Mouse (Mus musculus): ENCODE data around the gene Cntnap1.

DNA sequence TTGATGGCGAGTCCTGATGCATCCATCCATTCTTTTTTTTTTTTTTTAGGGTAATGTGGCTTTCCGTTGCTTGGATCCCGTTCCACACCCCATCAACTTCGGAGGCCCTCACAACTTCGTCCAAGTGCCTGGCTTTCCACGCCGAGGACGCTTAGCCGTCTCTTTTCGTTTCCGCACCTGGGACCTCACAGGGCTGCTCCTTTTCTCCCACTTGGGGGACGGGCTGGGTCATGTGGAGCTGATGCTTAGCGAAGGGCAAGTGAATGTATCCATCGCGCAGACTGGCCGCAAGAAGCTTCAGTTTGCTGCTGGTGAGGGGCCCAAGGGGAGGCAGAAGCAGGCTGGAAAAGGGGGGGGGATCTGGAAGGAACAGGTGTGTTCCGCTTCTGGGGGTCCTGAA lies 9.9 kb downstream of the Cntnap1 start:
- TF ChIP-seq CTCF (IDR thresholded peaks at IDR 0.05; ENCODE audit: control insufficient read depth, insufficient read depth, insufficient replicate concordance, low read depth, low read length) = no peak
- TF ChIP-seq POLR2A (IDR thresholded peaks at IDR 0.05; ENCODE audit: control insufficient read depth, low read depth, low read length) = no peak
